Mouse (Mus musculus) mouse embryonic stem cell (cell line): ENCODE measurements around the gene Smad5.

Source experiments
- in situ Hi-C, 2 experiments: fragments of 300-500 bp; cut with MboI; formaldehyde crosslinking; loops; 1 replicate in 1 of 2; 3 replicates in 1 of 2; pipeline ENCODE4 v1.14.3; 2019 to 2020; ENCODE audit warnings: low sequenced_read_pairs in 2 of 2, low pct_unique_long_range_greater_than_20kb in 1 of 2, mixed read lengths in 1 of 2; ENCODE audit not compliant: unreplicated experiment in 1 of 2

Gene Smad5

DNA sequence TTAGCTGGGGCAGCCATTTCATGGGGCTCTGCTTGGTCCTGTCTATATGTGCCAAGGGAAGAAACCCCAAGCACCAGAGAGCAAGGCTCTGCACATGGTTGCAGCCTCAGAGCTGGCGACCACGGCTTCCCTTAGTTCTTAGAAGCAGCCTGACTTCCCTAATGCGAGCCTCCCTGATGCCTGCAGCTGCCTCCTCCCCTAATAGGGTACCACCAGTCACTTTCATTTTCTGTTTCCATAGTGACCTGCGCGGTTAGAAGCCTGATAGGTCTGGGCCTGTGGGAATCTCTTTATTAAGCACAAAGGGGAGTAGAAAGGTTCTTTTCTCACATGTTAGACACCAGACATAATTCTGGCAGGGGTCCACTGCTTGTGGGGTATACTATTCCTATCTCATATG is 71.5 kb downstream of the Smad5 start:
- in situ Hi-C loops: no loop called here

DNA sequence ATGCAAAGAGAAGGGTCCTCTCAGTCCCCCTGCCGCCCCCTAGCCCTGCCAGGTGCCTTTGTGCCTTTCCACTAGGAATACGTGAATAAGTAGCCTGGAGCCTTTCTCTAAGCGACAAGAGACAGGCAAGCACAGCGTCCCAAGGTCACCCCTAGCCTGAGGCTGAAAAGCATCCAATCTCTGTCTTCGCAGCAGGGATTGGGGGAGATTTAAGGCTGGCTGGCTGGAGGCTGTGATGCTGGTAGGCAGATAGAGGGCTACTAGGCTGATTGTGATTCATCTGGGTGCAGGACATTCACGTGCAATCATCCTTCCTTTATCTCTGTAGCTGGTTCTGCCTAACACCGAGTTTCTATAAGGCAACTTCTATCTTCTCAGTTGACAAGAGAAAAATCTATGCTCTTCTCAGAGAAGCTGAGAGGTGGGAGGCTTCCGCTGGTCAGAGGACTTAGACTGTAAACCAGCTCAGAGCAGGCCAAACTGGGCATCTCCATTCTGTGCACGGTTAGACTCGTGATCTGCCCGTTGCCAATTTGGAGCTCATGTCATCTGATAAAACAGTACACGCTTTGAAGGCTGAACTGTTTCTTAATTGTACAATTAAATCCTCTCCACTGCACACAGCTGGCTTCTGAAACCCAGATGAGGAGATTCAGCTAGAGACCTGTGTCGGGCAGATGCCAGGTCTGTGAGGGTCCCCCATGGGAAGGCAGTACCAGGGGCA is 78.1 kb downstream of the Smad5 start:
- in situ Hi-C loops: no loop called here

DNA sequence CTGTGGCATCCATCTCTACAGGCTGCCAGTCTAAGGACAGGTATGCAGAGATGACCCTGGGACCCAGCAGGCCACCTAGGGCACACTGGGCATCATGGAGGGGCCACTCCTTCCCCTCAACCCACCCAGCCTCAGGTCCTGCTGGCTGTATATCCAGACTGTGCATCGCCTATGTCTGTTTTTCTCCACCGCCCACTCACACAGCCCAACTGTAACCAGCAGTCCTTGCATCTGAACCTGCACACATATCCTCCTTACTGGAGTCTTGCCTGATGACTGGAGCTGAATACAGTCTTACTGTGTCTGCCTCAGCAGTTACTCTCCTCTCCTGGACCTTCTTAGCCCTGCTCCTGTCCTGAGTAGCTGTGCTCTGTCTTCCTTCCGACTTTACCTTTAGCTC is 78.9 kb downstream of the Smad5 start:
- in situ Hi-C loops: no loop called here

DNA sequence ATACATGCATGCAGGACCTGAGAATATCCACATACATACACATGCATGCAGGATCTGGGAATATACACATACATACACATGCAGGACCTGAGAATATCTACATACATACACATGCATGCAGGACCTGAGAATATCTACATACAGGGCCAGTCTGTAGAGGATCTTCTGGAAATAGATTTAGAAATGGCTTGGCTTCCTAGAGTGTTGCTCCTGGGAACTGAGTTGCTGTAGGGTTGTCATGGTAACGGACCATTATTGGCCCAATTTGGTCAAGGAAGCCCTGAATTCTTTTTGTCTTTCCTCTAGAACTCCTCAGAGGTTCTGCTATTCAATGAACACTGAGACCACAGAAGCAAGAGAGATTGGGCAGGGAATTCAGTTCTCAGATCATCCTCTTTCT is 79.8 kb downstream of the Smad5 start:
- in situ Hi-C loops: no loop called here

DNA sequence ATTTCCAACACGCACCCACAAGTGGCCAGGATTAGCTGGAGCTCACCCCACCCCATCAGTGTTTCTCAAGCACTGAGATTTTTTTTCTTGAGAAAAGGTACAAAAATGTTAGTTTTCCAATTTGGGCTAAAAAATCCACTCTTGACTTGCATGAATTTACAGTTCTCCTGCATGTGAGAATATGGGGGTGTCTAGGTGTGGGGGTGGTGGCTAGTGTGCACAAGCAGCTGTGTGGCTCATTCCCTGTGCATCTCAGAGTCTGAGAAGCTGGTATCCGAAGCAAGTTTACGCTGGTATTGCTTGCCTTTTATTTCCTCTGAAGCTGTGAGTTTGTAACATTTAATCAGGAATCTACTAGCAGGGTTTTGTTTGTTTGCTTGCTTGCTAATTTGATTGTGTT is 87.9 kb downstream of the Smad5 start:
- in situ Hi-C loops: no loop called here
